Mouse (Mus musculus) thymus, adult 2 months (tissue): ENCODE data around the gene Cgref1.

Source experiments
- CTCF ChIP-seq: fragments of 200-500 bp; IDR thresholded peaks from 2 replicates; pipeline ENCODE4 v1.5.1; 2012; ENCODE audit warnings: mild to moderate bottlenecking, control low read depth, low read length, moderate library complexity, borderline replicate concordance; ENCODE audit not compliant: control insufficient read depth, poor library complexity, insufficient read depth; ENCODE audit errors: extremely low read depth
- POLR2A ChIP-seq: fragments of 200-500 bp; IDR thresholded peaks from 2 replicates; pipeline ENCODE4 v1.6.1; 2012; ENCODE audit warnings: mild to moderate bottlenecking, low read length, control low read depth, moderate library complexity; ENCODE audit not compliant: control insufficient read depth, poor library complexity, insufficient read depth; ENCODE audit errors: extremely low read depth

- TF ChIP-seq CTCF, result no peak
- TF ChIP-seq POLR2A, result no peak
Observed at GRCm38 (mm10) chr5:30915456-30915855, 29.9 kb downstream of the Cgref1 start.
